ENCODE assay signal across 10 mouse cellular contexts in genomic region chr7:45522194-45522752, GRCm38 (mm10). TPM values are rescaled to one million over a fixed set of nuclear protein-coding genes. Genes with fewer than 3 reads are reported as not detected.
DNase-seq lines count a peak whose midpoint lies in the region; ATAC-seq and TF ChIP-seq lines count a peak whose summit lies in the region.
"Had no signal": no experiment of that assay in that cellular context is flagged by ENCODE, and none has a peak within 500 bp of the region (broad histone marks: within the 10 kb centered on the region; RNA-seq: fewer than 3 reads in every experiment).

No protein-coding gene starts in this region.

- no peak for ATAC-seq in heart, embryonic 16.5 days (replicated peaks; ENCODE audit: extremely low read depth, insufficient read depth, low FRiP score)
- ATAC-seq in hindbrain, embryonic 11.5 days (ENCODE audit: low FRiP score) = no peak
- no peak; the same call in 1 of the 2 replicates for ATAC-seq in midbrain, embryonic 12.5 days (ENCODE audit: low FRiP score, low read depth)
- ATAC-seq: Patski had no signal

- H3K4me2 ChIP-seq in heart, embryonic 16.5 days (ENCODE audit: low read depth, low read length) = peak overlapping the region; percentile 66
- peak overlapping the region; percentile 41; the same call in 1 of the 2 replicates for H3K4me2 ChIP-seq in hindbrain, embryonic 11.5 days (replicated peaks; ENCODE audit: low read depth, low read length)
- peak overlapping the region; percentile 49 for H3K4me2 ChIP-seq in midbrain, embryonic 12.5 days (replicated peaks)

- H3K9me3 ChIP-seq in heart, embryonic 16.5 days (replicated peaks; ENCODE audit: control insufficient read depth, low read length) = no peaks in the 10 kb centered on the region
- H3K9me3 ChIP-seq in hindbrain, embryonic 11.5 days (ENCODE audit: control insufficient read depth, low read length) = no peaks in the 10 kb centered on the region
- no peaks in the 10 kb centered on the region for H3K9me3 ChIP-seq in midbrain, embryonic 12.5 days

- TF ChIP-seq POLR2A in bone marrow, adult 2 months (IDR thresholded peaks at IDR 0.05; ENCODE audit: borderline replicate concordance, control insufficient read depth, low read depth, low read length) = no peak
- no peak for TF ChIP-seq POLR2A in thymus, adult 2 months (IDR thresholded peaks at IDR 0.05; ENCODE audit: control insufficient read depth, extremely low read depth, insufficient read depth, low read length, poor library complexity)

- no peak overlapping the region for H3K27ac ChIP-seq in heart, embryonic 16.5 days (ENCODE audit: low read length)
- 0 out of 2 replicates have a peak overlapping the region, but pooled peaks have one; percentile 13 for H3K27ac ChIP-seq in bone marrow, adult 2 months (ENCODE audit: control insufficient read depth, insufficient read depth, low read depth, low read length, poor library complexity)
- H3K27ac ChIP-seq in hindbrain, embryonic 11.5 days (ENCODE audit: low read depth, low read length) = no peak overlapping the region
- no peak overlapping the region for H3K27ac ChIP-seq in midbrain, embryonic 12.5 days (replicated peaks)
- no peak overlapping the region for H3K27ac ChIP-seq in thymus, adult 2 months (ENCODE audit: control insufficient read depth, insufficient read depth, low read length)

- H3K4me1 ChIP-seq in heart, embryonic 16.5 days (ENCODE audit: control insufficient read depth, insufficient read depth, low read length) = peaks cover 28% of the 10 kb centered on the region
- H3K4me1 ChIP-seq in bone marrow, adult 2 months (ENCODE audit: control insufficient read depth, insufficient read depth, low read length) = peaks cover 1% of the 10 kb centered on the region; the same call in 1 of the 2 replicates
- no peaks in the 10 kb centered on the region; the same call in 1 of the 2 replicates for H3K4me1 ChIP-seq in hindbrain, embryonic 11.5 days (replicated peaks; ENCODE audit: control insufficient read depth, insufficient read depth, low read length)
- peaks cover 14% of the 10 kb centered on the region for H3K4me1 ChIP-seq in midbrain, embryonic 12.5 days
- peaks cover 23% of the 10 kb centered on the region for H3K4me1 ChIP-seq in thymus, adult 2 months (replicated peaks; ENCODE audit: control insufficient read depth, insufficient read depth, low read length)

- DNase-seq in heart, adult 18-20 months = no peak
- no peak for DNase-seq in hindbrain, embryonic 11.5 days (ENCODE audit: low spot score)
- DNase-seq in spleen, adult 18-20 months = no peak
- DNase-seq in layer of hippocampus, adult 18-20 months (ENCODE audit: low spot score in 2 of 2) = no peak
- no peak for DNase-seq in thymus, adult 2 months

- H3K9ac ChIP-seq in heart, embryonic 16.5 days (ENCODE audit: low read length) = peak overlapping the region; percentile 76
- H3K9ac ChIP-seq in hindbrain, embryonic 11.5 days (ENCODE audit: low read depth, low read length) = peak overlapping the region; percentile 60
- H3K9ac ChIP-seq in midbrain, embryonic 12.5 days (replicated peaks) = no peak overlapping the region

- H3K27me3 ChIP-seq in heart, embryonic 16.5 days (ENCODE audit: control insufficient read depth, insufficient read depth, low read length) = no peaks in the 10 kb centered on the region
- no peaks in the 10 kb centered on the region for H3K27me3 ChIP-seq in hindbrain, embryonic 11.5 days (ENCODE audit: control insufficient read depth, insufficient read depth, low read length)
- H3K27me3 ChIP-seq in midbrain, embryonic 12.5 days = no peaks in the 10 kb centered on the region
- no peaks in the 10 kb centered on the region for H3K27me3 ChIP-seq in thymus, adult 2 months (ENCODE audit: control insufficient read depth, insufficient read depth, low read length)
- H3K27me3 ChIP-seq: Patski had no signal

- TF ChIP-seq CTCF in bone marrow, adult 2 months (IDR thresholded peaks at IDR 0.05; ENCODE audit: control insufficient read depth, insufficient read depth, low read length) = no peak
- no peak for TF ChIP-seq CTCF in thymus, adult 2 months (IDR thresholded peaks at IDR 0.05; ENCODE audit: borderline replicate concordance, control insufficient read depth, extremely low read depth, insufficient read depth, low read length, poor library complexity)

- H3K4me3 ChIP-seq in heart, embryonic 16.5 days (ENCODE audit: low read length) = peak overlapping the region; percentile 69
- H3K4me3 ChIP-seq in bone marrow, adult 2 months (replicated peaks; ENCODE audit: control insufficient read depth, low read depth, low read length) = peak overlapping the region; percentile 83
- peak overlapping the region; percentile 44 for H3K4me3 ChIP-seq in hindbrain, embryonic 11.5 days (ENCODE audit: low read depth, low read length)
- H3K4me3 ChIP-seq in midbrain, embryonic 12.5 days = peak overlapping the region; percentile 52
- no peak overlapping the region for H3K4me3 ChIP-seq in thymus, adult 2 months (ENCODE audit: control insufficient read depth, insufficient read depth, low read length)

- 52% methylated on average over 16 of the region's 16 CpGs for WGBS in heart, embryonic 16.5 days
- WGBS in bone marrow, adult 2 months = 59% methylated on average over 16 of the region's 16 CpGs
- 61% methylated on average over 16 of the region's 16 CpGs for WGBS in hindbrain, embryonic 11.5 days
- 54% methylated on average over 16 of the region's 16 CpGs for WGBS in midbrain, embryonic 12.5 days
- WGBS in thymus, adult 2 months = 69% methylated on average over 16 of the region's 16 CpGs

- no peaks in the 10 kb centered on the region for H3K36me3 ChIP-seq in heart, embryonic 16.5 days (ENCODE audit: control insufficient read depth, insufficient read depth)
- H3K36me3 ChIP-seq in hindbrain, embryonic 11.5 days (ENCODE audit: control insufficient read depth, insufficient read depth, low read length) = no peaks in the 10 kb centered on the region
- no peaks in the 10 kb centered on the region for H3K36me3 ChIP-seq in midbrain, embryonic 12.5 days
- H3K36me3 ChIP-seq in thymus, adult 2 months (ENCODE audit: control insufficient read depth, insufficient read depth, low read length) = no peaks in the 10 kb centered on the region

RNA-seq across cellular contexts. Expression of gene Ppp1r15a, which starts 3.8 kb away (rescaled TPM):
- polyA plus RNA-seq in heart, embryonic 16.5 days (2015; fragmentation: Nextera tagmentation; extraction: Ambion mirVana) = 25.0 and 27.1 TPM in 2 replicates
- 10 to 100 TPM; 31.6 to 33.7 TPM for total RNA-seq in heart, adult 18-20 months (2021)
- 356 and 801 TPM in 2 replicates for polyA plus RNA-seq in bone marrow, adult 2 months (2011; ENCODE audit: insufficient read depth, insufficient read length, low replicate concordance, missing spikeins)
- 15.1 and 15.7 TPM in 2 replicates for polyA plus RNA-seq in hindbrain, embryonic 11.5 days (2014; fragmentation: Nextera tagmentation; extraction: Ambion mirVana)
- polyA plus RNA-seq in midbrain, embryonic 12.5 days (2016; fragmentation: Nextera tagmentation; extraction: Ambion mirVana) = 15.4 and 18.5 TPM in 2 replicates
- 10 to 100 TPM; 22.1 to 23.3 TPM for total RNA-seq in layer of hippocampus, adult 18-20 months (2021)
- 27.6 and 35.3 TPM in 2 replicates for polyA plus RNA-seq in thymus, adult 2 months (2012; rRNA removed)

RNA-seq across cellular contexts. Expression of gene Plekha4, which starts 3.9 kb away (rescaled TPM):
- polyA plus RNA-seq in heart, embryonic 16.5 days (2015; fragmentation: Nextera tagmentation; extraction: Ambion mirVana) = 1.3 and 1.8 TPM in 2 replicates
- 1 to 10 TPM; 2.0 to 2.5 TPM for total RNA-seq in heart, adult 18-20 months (2021)
- 2.1 and 8.9 TPM in 2 replicates for polyA plus RNA-seq in bone marrow, adult 2 months (2011; ENCODE audit: insufficient read depth, insufficient read length, low replicate concordance, missing spikeins)
- 2.1 and 2.3 TPM in 2 replicates for polyA plus RNA-seq in hindbrain, embryonic 11.5 days (2014; fragmentation: Nextera tagmentation; extraction: Ambion mirVana)
- polyA plus RNA-seq in midbrain, embryonic 12.5 days (2016; fragmentation: Nextera tagmentation; extraction: Ambion mirVana) = 0.70 and 0.96 TPM in 2 replicates
- total RNA-seq in layer of hippocampus, adult 18-20 months (2021) = under 1 TPM; 0.64 to 0.71 TPM
- 9.7 and 12.3 TPM in 2 replicates for polyA plus RNA-seq in thymus, adult 2 months (2012; rRNA removed)

RNA-seq across cellular contexts. Expression of gene Nucb1, which starts 12.1 kb away (rescaled TPM):
- polyA plus RNA-seq in heart, embryonic 16.5 days (2015; fragmentation: Nextera tagmentation; extraction: Ambion mirVana) = 156 and 160 TPM in 2 replicates
- total RNA-seq in heart, adult 18-20 months (2021) = 100 to 1,000 TPM; 129 to 143 TPM
- polyA plus RNA-seq in bone marrow, adult 2 months (2011; ENCODE audit: insufficient read depth, insufficient read length, low replicate concordance, missing spikeins) = 69.3 and 71.9 TPM in 2 replicates
- 88.6 and 92.7 TPM in 2 replicates for polyA plus RNA-seq in hindbrain, embryonic 11.5 days (2014; fragmentation: Nextera tagmentation; extraction: Ambion mirVana)
- 102 and 106 TPM in 2 replicates for polyA plus RNA-seq in midbrain, embryonic 12.5 days (2016; fragmentation: Nextera tagmentation; extraction: Ambion mirVana)
- total RNA-seq in layer of hippocampus, adult 18-20 months (2021) = 100 to 1,000 TPM; 109 to 110 TPM
- 204 and 216 TPM in 2 replicates for polyA plus RNA-seq in thymus, adult 2 months (2012; rRNA removed)

RNA-seq across cellular contexts. Expression of gene Hsd17b14, which starts 32.4 kb away (rescaled TPM):
- 0.66 and 0.87 TPM in 2 replicates for polyA plus RNA-seq in heart, embryonic 16.5 days (2015; fragmentation: Nextera tagmentation; extraction: Ambion mirVana)
- under 1 TPM in 1 of 2 experiments, not detected in 1; 0.41 TPM for total RNA-seq in heart, adult 18-20 months (2021)
- polyA plus RNA-seq in bone marrow, adult 2 months (2011; ENCODE audit: insufficient read depth, insufficient read length, low replicate concordance, missing spikeins) = 5.7 TPM in 1 of 2 replicates, not detected in the other
- polyA plus RNA-seq in hindbrain, embryonic 11.5 days (2014; fragmentation: Nextera tagmentation; extraction: Ambion mirVana) = 0.45 and 0.46 TPM in 2 replicates
- 0.78 TPM in 1 of 2 replicates, not detected in the other for polyA plus RNA-seq in midbrain, embryonic 12.5 days (2016; fragmentation: Nextera tagmentation; extraction: Ambion mirVana)
- total RNA-seq in layer of hippocampus, adult 18-20 months (2021) = not detected
- 2.2 and 2.6 TPM in 2 replicates for polyA plus RNA-seq in thymus, adult 2 months (2012; rRNA removed)
- total RNA-seq: liver, adult 2 months had no signal
- polyA plus RNA-seq: liver, adult 2 months had no signal

RNA-seq across cellular contexts. Expression of gene Dhdh, which starts 33.7 kb away (rescaled TPM):
- polyA plus RNA-seq in heart, embryonic 16.5 days (2015; fragmentation: Nextera tagmentation; extraction: Ambion mirVana) = 3.4 TPM in 2 replicates
- total RNA-seq in heart, adult 18-20 months (2021) = 10 to 100 TPM in 1 of 2 experiments, 1 to 10 TPM in 1; 7.9 to 13.1 TPM
- polyA plus RNA-seq in bone marrow, adult 2 months (2011; ENCODE audit: insufficient read depth, insufficient read length, low replicate concordance, missing spikeins) = 2.7 and 4.8 TPM in 2 replicates
- polyA plus RNA-seq in hindbrain, embryonic 11.5 days (2014; fragmentation: Nextera tagmentation; extraction: Ambion mirVana) = 2.9 and 4.1 TPM in 2 replicates
- polyA plus RNA-seq in midbrain, embryonic 12.5 days (2016; fragmentation: Nextera tagmentation; extraction: Ambion mirVana) = 3.2 and 3.6 TPM in 2 replicates
- total RNA-seq in layer of hippocampus, adult 18-20 months (2021) = 1 to 10 TPM; 5.3 to 5.7 TPM
- 2.3 and 2.4 TPM in 2 replicates for polyA plus RNA-seq in thymus, adult 2 months (2012; rRNA removed)
